ENCODE assay signal across 9 mouse cellular contexts in the genomic region with DNA sequence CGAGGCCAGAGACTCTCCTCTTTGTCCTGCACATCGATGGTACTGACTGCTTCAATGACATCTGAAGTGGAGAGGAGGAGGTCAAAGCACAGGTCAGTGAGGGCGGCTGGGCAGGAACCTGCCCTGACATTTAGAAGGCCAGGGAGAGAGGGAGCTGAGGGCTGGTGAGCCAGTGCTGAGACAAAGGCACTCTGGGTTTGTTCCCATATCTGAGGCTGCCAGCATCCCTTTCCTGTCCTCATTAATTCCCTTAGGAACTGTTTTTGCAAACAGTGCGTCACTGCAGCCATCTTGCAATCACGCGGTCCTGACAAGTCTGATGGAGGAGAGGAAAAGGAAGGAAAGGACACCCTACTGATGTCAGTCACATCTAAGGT. TPM values are rescaled to one million over a fixed set of nuclear protein-coding genes. Genes with fewer than 3 reads are reported as not detected.
DNase-seq lines count a peak whose midpoint lies in the region; ATAC-seq lines count a peak whose summit lies in the region.
"Had no signal": no experiment of that assay in that cellular context is flagged by ENCODE, and none has a peak within 500 bp of the region (broad histone marks: within the 10 kb centered on the region; RNA-seq: fewer than 3 reads in every experiment).

No protein-coding gene starts in this region.

- peak overlapping the region; percentile 8; the same call in 1 of the 2 replicates for H3K27ac ChIP-seq in heart, embryonic 13.5 days (replicated peaks)

- H3K9ac ChIP-seq in heart, embryonic 13.5 days = 0 out of 2 replicates have a peak overlapping the region, but pooled peaks have one; percentile 50
- H3K9ac ChIP-seq: stomach, embryonic 15.5 days had no signal

- peak; percentile 26 for DNase-seq in adrenal gland, adult 2 months
- DNase-seq in adrenal gland, postnatal 25 days = no peak
- DNase-seq in heart, postnatal 4 days = no peak
- peak; percentile 36 for DNase-seq in testis, postnatal 14 days (ENCODE audit: low spot score)
- no peak for DNase-seq in testis, postnatal 10 days (ENCODE audit: low spot score)
- DNase-seq in B cell, adult 2 months = no peak
- DNase-seq in frontal cortex, postnatal 14 days (ENCODE audit: low spot score in 2 of 2) = no peak

- no peak overlapping the region for H3K4me2 ChIP-seq in heart, embryonic 13.5 days
- H3K4me2 ChIP-seq: stomach, embryonic 15.5 days had no signal

- peaks cover 13% of the 10 kb centered on the region for H3K4me1 ChIP-seq in heart, embryonic 13.5 days

- no peak for ATAC-seq in heart, embryonic 13.5 days (ENCODE audit: extremely low read depth, insufficient number of reproducible peaks, low FRiP score, low TSS enrichment)

- H3K9me3 ChIP-seq in heart, embryonic 13.5 days = no peaks in the 10 kb centered on the region
- H3K9me3 ChIP-seq: stomach, embryonic 15.5 days had no signal

- 65% methylated on average over 6 of the region's 6 CpGs for WGBS in heart, embryonic 13.5 days

- peaks cover 87% of the 10 kb centered on the region for H3K36me3 ChIP-seq in heart, embryonic 13.5 days

- no peaks in the 10 kb centered on the region for H3K27me3 ChIP-seq in heart, embryonic 13.5 days (replicated peaks)
- H3K27me3 ChIP-seq: stomach, embryonic 15.5 days had no signal

- no peak overlapping the region for H3K4me3 ChIP-seq in heart, embryonic 13.5 days
- H3K4me3 ChIP-seq: stomach, embryonic 15.5 days had no signal

RNA-seq across cellular contexts. Expression of gene Wdr73, which starts 7.3 kb away (rescaled TPM):
- total RNA-seq in adrenal gland, adult 2 months (2021) = 10 to 100 TPM in 1 of 2 experiments, 1 to 10 TPM in 1; 9.5 to 24.4 TPM
- 9.5 and 15.8 TPM in 2 replicates for polyA plus RNA-seq in adrenal gland, adult 2 months (2012; rRNA removed)
- 16.7 and 22.4 TPM in 2 replicates for total RNA-seq in adrenal gland, postnatal 25 days (2021)
- polyA plus RNA-seq in heart, embryonic 13.5 days (2015; fragmentation: Nextera tagmentation; extraction: Ambion mirVana) = 15.6 and 18.9 TPM in 2 replicates
- total RNA-seq in heart, postnatal 4 days (2021) = 10 to 100 TPM in 1 of 2 experiments, 1 to 10 TPM in 1; 9.2 to 11.0 TPM

RNA-seq across cellular contexts. Expression of gene Nmb, which starts 11.1 kb away (rescaled TPM):
- total RNA-seq in adrenal gland, adult 2 months (2021) = 1 to 10 TPM; 1.4 to 3.7 TPM
- polyA plus RNA-seq in adrenal gland, adult 2 months (2012; rRNA removed) = 4.8 and 6.5 TPM in 2 replicates
- 1.9 TPM in 1 of 2 replicates, not detected in the other for total RNA-seq in adrenal gland, postnatal 25 days (2021)
- 3.0 and 3.2 TPM in 2 replicates for polyA plus RNA-seq in heart, embryonic 13.5 days (2015; fragmentation: Nextera tagmentation; extraction: Ambion mirVana)
- total RNA-seq in heart, postnatal 4 days (2021) = 1 to 10 TPM; 3.1 to 3.5 TPM

RNA-seq across cellular contexts. Expression of gene Zscan2, which starts 33.0 kb away (rescaled TPM):
- total RNA-seq in adrenal gland, adult 2 months (2021) = 1 to 10 TPM; 4.6 to 6.6 TPM
- 4.0 and 4.4 TPM in 2 replicates for polyA plus RNA-seq in adrenal gland, adult 2 months (2012; rRNA removed)
- total RNA-seq in adrenal gland, postnatal 25 days (2021) = 8.0 and 8.7 TPM in 2 replicates
- polyA plus RNA-seq in heart, embryonic 13.5 days (2015; fragmentation: Nextera tagmentation; extraction: Ambion mirVana) = 1.9 TPM in 2 replicates
- 1 to 10 TPM; 8.4 to 9.0 TPM for total RNA-seq in heart, postnatal 4 days (2021)

RNA-seq across cellular contexts. Expression of gene Sec11a, which starts 53.8 kb away (rescaled TPM):
- 100 to 1,000 TPM in 1 of 2 experiments, 10 to 100 TPM in 1; 57.1 to 103 TPM for total RNA-seq in adrenal gland, adult 2 months (2021)
- 21.9 and 40.8 TPM in 2 replicates for polyA plus RNA-seq in adrenal gland, adult 2 months (2012; rRNA removed)
- total RNA-seq in adrenal gland, postnatal 25 days (2021) = 88.8 and 100 TPM in 2 replicates
- polyA plus RNA-seq in heart, embryonic 13.5 days (2015; fragmentation: Nextera tagmentation; extraction: Ambion mirVana) = 132 and 155 TPM in 2 replicates
- total RNA-seq in heart, postnatal 4 days (2021) = 10 to 100 TPM; 61.7 to 71.4 TPM

Comparison
In these comparisons a context has a peak if more than half of its experiments do, and no peak if none do; other contexts are left out.
1. DNase-seq: peak in adrenal gland, adult 2 months (single experiment) and testis, postnatal 14 days (single experiment); none in adrenal gland, postnatal 25 days (single experiment), heart, postnatal 4 days (single experiment), testis, postnatal 10 days (single experiment), B cell, adult 2 months (0 of 2) and frontal cortex, postnatal 14 days (0 of 2).